Mouse (Mus musculus): ENCODE results near the gene Baz1a.
"Not testable (repeated sequence)": the region's sequence is repeated elsewhere in the genome, so short reads cannot be mapped to it uniquely, and the experiment has no call there.

The Baz1a gene

DNA sequence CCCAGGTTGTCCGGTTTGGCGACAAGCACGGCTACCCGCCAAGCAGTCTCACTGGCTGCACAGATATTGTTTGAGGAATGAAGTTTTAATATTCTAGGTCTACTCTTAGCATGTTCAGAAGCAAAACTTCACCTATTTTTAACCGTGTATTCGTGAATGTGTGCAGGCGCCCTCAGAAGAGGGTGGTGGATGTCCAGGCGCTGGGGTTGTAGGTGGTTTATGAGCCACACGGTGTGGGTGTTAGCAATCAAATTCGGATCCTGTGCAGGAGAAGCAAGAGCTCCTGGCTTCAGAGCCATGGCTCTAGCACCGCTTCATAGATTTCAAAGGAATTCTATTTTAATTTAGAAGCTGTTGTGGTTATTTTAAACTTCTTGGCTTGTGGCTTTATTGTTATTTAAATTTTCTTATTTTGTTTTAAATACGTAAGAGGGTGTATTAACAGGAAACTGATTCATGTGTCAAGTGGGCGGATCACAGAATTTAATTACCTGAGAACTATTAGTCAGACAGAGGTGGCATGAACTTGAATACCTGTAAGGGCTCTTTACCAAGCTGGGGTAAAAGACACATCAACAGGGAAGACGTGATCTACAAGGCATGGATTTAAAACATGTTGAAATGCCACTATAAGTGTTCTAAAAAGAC lies 6.7 kb downstream of the Baz1a start:
- no peak for DNase-seq (ENCODE audit: extremely low spot score, low spot score)

- DNase-seq (ENCODE audit: extremely low spot score, low spot score), result no peak
Observed at GRCm38 (mm10) chr12:55006071-55006470, 8.1 kb downstream of the Baz1a start.

- DNase-seq (ENCODE audit: extremely low spot score, low spot score), result no peak
Observed at GRCm38 (mm10) chr12:55004396-55004795, 9.8 kb downstream of the Baz1a start.

GRCm38 (mm10) chr12:55003843-55004242 lies 10.3 kb downstream of the Baz1a start:
- DNase-seq (ENCODE audit: extremely low spot score, low spot score), result no peak

- DNase-seq (ENCODE audit: extremely low spot score, low spot score), result not testable (repeated sequence)
Observed at GRCm38 (mm10) chr12:55002532-55002931, 11.6 kb downstream of the Baz1a start.

DNA sequence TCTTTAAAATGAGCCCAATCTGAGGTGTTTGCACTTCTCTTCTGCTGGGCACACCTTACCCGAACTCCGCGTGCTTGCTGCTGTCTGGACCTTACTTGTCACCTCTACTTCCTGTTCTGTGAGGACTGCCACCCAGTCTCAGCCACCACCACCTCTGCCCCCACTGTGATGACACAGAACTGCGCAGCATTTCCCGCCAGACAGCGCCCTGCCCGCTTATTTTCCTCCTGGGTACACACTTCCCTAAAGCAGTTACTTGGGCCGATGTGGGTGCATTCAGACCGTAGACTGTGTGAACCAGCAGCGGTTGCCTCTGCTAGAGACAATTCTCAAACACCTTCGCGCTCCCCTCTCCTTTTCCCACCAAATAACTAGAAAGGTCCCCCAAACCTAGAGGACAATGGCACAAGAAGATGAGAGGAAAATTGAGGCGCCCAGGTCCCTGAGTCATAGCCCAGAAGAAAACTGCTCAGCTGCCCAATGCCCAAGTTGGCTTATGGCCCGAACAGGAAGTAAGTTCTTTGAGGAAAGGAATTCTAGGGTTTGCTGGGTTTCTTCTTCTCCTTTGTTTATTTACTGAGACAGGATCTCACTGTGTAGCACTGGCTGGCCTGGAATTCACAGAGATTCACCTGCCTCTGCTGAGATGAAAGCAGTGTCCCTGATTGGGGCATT lies 15.0 kb downstream of the Baz1a start:
- DNase-seq (ENCODE audit: extremely low spot score, low spot score), result no peak

- DNase-seq (ENCODE audit: extremely low spot score, low spot score), result no peak
Observed at GRCm38 (mm10) chr12:54998411-54998810, 15.7 kb downstream of the Baz1a start.

DNA sequence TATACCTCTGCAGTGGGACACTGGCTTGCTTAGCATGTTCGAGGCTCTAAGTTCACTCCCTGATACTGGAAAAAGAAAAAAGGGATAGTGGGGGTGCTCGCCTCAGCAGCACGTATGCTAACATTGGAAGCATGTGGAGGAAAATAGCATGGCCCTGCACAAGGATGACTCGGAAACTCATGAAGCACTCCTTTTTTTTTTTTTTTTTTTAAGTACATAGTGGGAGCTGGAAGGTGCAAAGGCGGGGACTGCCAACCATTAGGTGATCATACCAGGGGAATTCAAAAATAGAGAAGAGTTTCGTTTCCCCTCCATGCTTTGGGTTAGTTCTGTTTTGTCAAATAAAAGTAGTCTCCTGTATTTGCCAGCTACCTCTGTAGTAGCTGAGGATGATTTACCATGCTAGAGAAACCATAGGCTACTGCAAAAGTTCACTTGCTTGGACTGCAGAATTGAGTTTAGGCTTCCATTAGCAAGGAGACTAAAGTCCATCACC lies 17.1 kb downstream of the Baz1a start:
- no peak for DNase-seq (ENCODE audit: extremely low spot score, low spot score)

DNA sequence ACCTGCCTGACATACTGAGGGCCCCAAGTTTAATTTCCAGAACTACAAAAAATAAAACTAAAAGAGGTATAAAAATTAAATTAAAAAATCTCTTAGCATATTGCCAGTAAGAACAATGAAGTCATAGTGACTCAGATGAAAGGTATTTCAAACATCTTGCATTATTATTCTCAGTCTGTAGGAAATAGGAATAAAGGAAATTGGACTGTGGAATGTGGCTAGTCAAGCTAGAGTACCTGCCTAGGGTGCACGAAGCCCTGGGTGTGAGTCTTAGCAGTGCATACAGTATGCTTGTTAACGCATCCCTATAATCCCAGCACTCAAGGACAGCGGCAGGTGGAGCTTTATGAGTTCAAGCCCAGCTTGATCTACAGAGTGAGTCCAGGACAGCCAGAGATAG lies 18.2 kb downstream of the Baz1a start:
- DNase-seq (ENCODE audit: extremely low spot score, low spot score), result no peak

DNA sequence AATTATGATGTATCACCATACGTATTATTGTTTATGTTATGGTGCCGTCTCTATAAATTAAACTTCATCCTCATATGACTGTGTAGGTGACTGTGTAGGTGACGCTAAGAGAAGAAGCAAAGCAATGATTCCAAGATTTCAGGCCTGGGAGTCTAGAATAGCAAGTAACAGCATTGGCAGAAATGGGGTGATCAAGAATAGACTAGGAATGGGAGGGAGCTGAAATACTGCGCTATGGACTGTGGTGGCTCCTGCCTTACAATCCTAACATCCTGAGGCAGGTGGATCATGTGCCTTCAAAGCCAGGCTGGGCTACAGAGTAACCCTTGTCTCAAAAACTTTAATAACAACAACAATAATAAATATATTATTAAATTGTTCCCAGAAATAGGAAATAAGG lies 19.7 kb downstream of the Baz1a start:
- DNase-seq (ENCODE audit: extremely low spot score, low spot score), result no peak

DNA sequence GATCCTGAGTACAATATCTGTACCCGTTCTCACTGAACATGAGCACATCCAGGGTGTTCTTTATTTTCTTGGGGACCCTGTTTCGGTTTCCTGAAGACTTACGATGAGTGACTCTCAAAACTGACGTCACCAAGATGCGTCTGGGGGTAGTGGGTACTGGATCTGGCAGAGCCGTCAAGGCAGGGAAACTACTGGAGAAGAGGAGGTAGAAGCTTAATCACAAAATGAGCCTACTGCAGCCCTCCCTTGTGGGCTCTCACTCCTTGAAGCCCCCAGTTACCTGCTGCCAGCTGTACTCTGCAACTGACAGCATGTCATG lies 20.1 kb downstream of the Baz1a start:
- DNase-seq (ENCODE audit: extremely low spot score, low spot score), result no peak

DNA sequence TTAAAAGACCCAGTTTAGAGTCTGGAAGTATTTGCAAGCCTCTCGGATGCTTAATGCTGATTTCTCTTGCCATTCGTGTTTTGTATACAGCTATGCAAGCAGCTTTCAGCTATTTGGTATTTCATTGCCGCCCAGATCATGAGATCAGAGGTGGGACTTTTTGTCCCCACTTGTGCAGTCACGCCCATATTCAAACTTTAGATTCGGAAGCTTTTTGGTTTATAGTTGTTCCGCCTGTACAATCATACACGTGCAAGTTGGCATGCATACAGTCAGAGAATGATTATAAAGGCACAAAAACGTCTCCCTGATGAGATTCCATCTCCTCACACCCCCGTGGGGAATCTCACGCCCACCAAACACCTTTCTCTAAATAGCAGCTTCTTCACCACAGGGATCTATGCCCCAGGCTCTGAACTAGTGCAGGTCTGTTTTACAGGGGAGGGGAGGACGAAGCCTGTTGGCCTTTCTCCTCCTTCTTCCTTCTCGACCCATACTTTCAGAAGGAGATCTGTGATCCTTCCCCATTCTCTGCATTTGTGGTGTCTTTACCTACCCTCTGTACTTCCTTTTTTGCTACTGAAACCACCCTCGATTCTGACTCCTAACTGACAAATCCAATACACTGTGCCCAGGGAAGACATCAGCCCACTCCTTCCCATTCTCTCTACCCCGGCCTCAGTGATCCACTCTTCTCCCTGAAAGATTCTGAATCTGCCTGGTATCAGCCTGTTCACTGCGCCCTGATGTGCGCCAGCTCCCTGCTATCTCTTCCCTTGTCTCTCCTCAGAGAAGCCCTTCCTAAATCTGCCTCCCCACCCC lies 20.7 kb downstream of the Baz1a start:
- DNase-seq (ENCODE audit: extremely low spot score, low spot score), result no peak

DNA sequence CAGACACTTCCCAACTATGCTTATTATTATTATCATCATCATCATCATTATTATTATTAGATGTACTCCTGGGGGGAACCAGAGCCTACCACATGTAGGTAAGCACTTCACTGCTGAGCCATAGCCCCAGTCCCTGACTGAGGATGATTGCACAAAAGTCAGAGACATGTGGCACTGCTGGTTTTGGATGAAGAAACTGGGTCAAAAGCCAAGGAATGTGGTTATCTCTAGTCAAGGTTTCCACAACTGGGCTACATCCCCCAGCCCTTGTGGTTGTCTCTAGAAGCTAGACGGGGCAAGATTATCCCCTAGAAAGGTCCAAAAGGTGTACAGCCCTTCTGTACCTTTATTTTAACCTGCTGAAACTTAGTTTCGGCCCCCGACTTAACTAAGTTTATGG lies 21.3 kb downstream of the Baz1a start:
- DNase-seq (ENCODE audit: extremely low spot score, low spot score), result no peak

DNA sequence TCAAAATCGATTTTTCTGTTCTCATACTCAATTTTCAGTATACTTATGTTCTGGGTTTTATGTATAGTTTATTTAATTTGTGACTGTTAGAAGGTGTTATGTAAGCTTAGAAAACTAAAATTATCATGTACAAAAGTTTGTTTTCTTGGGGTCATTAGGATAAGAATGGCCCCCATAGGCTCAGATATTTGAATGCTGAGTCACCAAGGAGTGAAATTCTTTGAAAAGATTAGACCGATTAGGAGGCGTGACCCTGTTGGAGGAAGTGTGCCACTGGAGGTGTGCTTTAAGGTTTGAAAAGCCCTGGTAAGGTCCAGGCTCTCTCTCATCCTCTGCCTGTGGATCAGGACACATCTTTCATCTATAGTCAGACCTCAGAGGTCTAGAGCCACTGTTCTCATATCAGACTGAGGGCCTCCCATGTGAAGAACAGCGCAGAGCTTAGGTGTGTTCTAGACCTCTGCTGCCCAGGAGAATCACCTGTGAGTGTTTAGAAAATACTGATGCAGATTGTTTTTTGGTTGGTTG lies 25.8 kb downstream of the Baz1a start:
- DNase-seq (ENCODE audit: extremely low spot score, low spot score), result no peak

- no peak for DNase-seq (ENCODE audit: extremely low spot score, low spot score)
Observed at GRCm38 (mm10) chr12:54987156-54987555, 27.0 kb downstream of the Baz1a start.

- DNase-seq (ENCODE audit: extremely low spot score, low spot score), result peak; percentile 77
Observed at GRCm38 (mm10) chr12:54986052-54986717, 28.0 kb downstream of the Baz1a start, which contains the start of gene Gm20403. TSS of gene Gm20403 (minus strand) at chr12:54986529.

DNA sequence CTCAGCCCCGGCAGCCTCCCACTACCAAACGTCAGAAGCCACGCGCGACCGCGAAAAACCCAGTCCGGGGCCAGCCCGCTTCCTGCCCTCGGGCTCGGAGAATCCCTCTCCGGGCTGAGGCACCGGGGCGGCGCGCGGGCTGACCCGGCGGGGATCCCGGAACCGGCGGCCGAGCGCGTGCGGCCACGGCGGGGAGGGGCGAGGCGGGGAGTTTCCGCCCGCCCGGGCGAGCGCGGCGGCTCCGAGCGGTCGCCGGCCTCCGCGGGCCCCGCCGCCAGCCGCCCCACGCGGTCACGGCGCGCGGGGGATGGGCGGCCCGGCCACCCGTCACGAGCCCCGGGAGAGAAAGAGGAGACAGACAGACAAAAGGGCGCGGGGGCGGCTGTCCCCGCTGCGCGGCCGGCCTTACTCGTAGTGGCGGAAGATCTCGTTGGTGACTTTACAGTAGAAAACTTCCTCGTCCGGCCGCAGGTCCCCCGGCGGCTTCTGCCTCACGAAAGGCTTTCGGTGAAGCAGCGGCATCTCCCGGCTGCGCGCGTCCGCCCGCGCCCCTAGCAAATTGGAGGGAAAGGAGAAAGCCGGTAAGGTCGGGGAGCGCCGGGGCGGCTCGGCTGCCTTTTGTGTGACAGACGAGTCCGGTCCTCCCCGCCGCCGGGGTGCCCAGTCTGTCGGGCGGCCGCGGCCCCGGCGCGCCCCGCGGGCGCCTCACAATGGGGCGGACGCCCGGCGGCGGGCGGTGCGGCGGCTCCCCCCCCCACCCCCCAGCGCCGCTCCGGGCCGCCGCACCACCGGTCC lies 28.7 kb downstream of the Baz1a start:
- peak; percentile 82 for DNase-seq (ENCODE audit: extremely low spot score, low spot score)

DNA sequence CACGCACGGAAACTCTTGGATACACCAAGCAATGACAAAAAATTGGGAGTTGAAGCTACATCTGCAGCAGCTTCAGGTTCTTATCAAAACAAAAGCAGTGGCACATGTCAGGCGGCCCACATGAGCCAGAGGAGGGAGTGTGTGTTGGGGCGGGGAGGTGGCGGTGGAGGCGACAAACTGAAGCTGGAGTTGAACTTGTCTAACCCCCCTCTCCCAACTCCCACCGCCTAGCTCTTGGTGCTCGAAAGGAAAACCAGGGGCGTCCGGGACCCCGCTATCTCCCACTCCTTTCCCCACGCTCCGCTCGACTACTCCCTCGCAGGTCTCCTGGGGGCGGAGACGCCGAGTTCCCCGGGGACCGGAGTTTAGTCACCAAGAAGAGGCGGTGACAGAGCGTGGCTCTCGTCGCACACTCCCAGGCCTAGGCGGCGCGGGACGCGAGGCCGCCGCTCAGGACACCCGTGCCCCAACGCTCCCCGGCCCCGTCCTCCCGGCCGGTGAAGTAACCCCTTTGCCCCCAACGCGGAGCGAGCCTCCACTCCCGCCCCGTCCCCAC lies 29.4 kb downstream of the Baz1a start:
- DNase-seq (ENCODE audit: extremely low spot score, low spot score), result peak; percentile 77

- no peak for DNase-seq (ENCODE audit: extremely low spot score, low spot score)
Observed at GRCm38 (mm10) chr12:54982935-54983715, 31.0 kb downstream of the Baz1a start.

- no peak for DNase-seq (ENCODE audit: extremely low spot score, low spot score)
Observed at GRCm38 (mm10) chr12:54981962-54982361, 32.2 kb downstream of the Baz1a start.
